Mouse (Mus musculus) forebrain, embryonic 11.5 days (tissue): Measurements from ENCODE around the gene Mamdc2. TPM values are rescaled to one million over a fixed set of nuclear protein-coding genes. Genes with fewer than 3 reads are reported as not detected.

Experiments
- ATAC-seq: fragments of 200-750 bp; cut with Nextera tagmentation; replicated peaks from 2 replicates; pipeline ENCODE4 v1.8.0; 2017; ENCODE audit warnings: moderate TSS enrichment; ENCODE audit not compliant: low FRiP score
- DNase-seq: peaks from one replicate; pipeline ENCODE4 v3.0.0-alpha.2; 2017; ENCODE audit warnings: low spot score
- H3K27ac ChIP-seq: fragments of 300-500 bp; sonication (generic); 2 replicates; pipeline ENCODE4 v1.5.1; 2014; ENCODE audit warnings: low read depth, low read length
- H3K27me3 ChIP-seq: fragments of 300-500 bp; sonication (generic); 2 replicates; pipeline ENCODE4 v1.6.1; 2014; ENCODE audit warnings: mild to moderate bottlenecking, low read length, mixed read lengths; ENCODE audit not compliant: control insufficient read depth, insufficient read depth
- H3K36me3 ChIP-seq: fragments of 300-500 bp; sonication (generic); 2 replicates; pipeline ENCODE4 v1.6.1; 2014; ENCODE audit warnings: mild to moderate bottlenecking, low read length, moderate library complexity, mixed read lengths; ENCODE audit not compliant: control insufficient read depth, insufficient read depth
- H3K4me1 ChIP-seq: fragments of 300-500 bp; sonication (generic); replicated peaks from 2 replicates; pipeline ENCODE4 v1.6.1; 2014; ENCODE audit warnings: low read length, mixed read lengths; ENCODE audit not compliant: control insufficient read depth, insufficient read depth
- H3K4me2 ChIP-seq: fragments of 300-500 bp; sonication (generic); 2 replicates; pipeline ENCODE4 v1.6.1; 2014; ENCODE audit warnings: low read depth, mild to moderate bottlenecking, low read length, moderate library complexity, mixed read lengths; ENCODE audit not compliant: severe bottlenecking
- H3K4me3 ChIP-seq: fragments of 300-500 bp; sonication (generic); 2 replicates; pipeline ENCODE4 v1.5.1; 2014; ENCODE audit warnings: low read depth, low read length
- H3K9ac ChIP-seq: fragments of 300-500 bp; sonication (generic); 2 replicates; pipeline ENCODE4 v1.6.1; 2014; ENCODE audit warnings: low read length
- H3K9me3 ChIP-seq: fragments of 300-500 bp; sonication (generic); 2 replicates; pipeline ENCODE4 v1.6.1; 2016; ENCODE audit warnings: low read length, mixed read lengths; ENCODE audit not compliant: control insufficient read depth
- WGBS: fragments of 180-500 bp; shearing (Covaris S2); extraction: QIAGEN DNeasy Blood & Tissue Kit; methylation state at CpG from one replicate; pipeline ENCODE4 v1.1.7; 2014; 5-methylcytosine and 5-hydroxymethylcytosine counted together
- polyA plus RNA-seq: library from polyadenylated mRNA; unstranded; fragments of >200 nt; fragmentation: Nextera tagmentation; extraction: Ambion mirVana; gene quantifications from 2 replicates; pipeline ENCODE4 v1.2.1, GENCODE M21; 2014

Mamdc2 gene
- polyA plus RNA-seq, 1 experiment from 2014 or later = 1.2 TPM

GRCm38 (mm10) chr19:23379752-23380504 is 68.3 kb downstream of the Mamdc2 start:
- no peaks in the 10 kb centered on the region for H3K9me3 ChIP-seq
- no peak overlapping the region for H3K4me3 ChIP-seq
- DNase-seq (no peak), ATAC-seq (no peak)
- 87% methylated on average over 8 of the region's 8 CpGs for WGBS
- H3K9ac ChIP-seq = no peak overlapping the region
- H3K36me3 ChIP-seq = no peaks in the 10 kb centered on the region
- no peak overlapping the region for H3K27ac ChIP-seq
- H3K4me1 ChIP-seq = no peaks in the 10 kb centered on the region
- H3K27me3 ChIP-seq = no peaks in the 10 kb centered on the region
- H3K4me2 ChIP-seq = no peak overlapping the region

- Histone ChIP-seq H3K9me3 (no peaks in the 10 kb centered on the region), H3K27me3 (no peaks in the 10 kb centered on the region), H3K9ac (no peak overlapping the region; the same call in 1 of the 2 replicates), H3K4me1 (no peaks in the 10 kb centered on the region), H3K4me3 (no peak overlapping the region), H3K27ac (no peak overlapping the region), H3K4me2 (no peak overlapping the region), H3K36me3 (no peaks in the 10 kb centered on the region)
- ATAC-seq = no peak
- no peak for DNase-seq
- 55% methylated on average over 11 of the region's 11 CpGs for WGBS
Observed at GRCm38 (mm10) chr19:23376536-23377201, 71.6 kb downstream of the Mamdc2 start.

GRCm38 (mm10) chr19:23374941-23375656 is 73.1 kb downstream of the Mamdc2 start:
- WGBS = 89% methylated on average over 7 of the region's 7 CpGs
- Histone ChIP-seq H3K9ac (no peak overlapping the region), H3K4me3 (no peak overlapping the region), H3K4me1 (no peaks in the 10 kb centered on the region), H3K9me3 (no peaks in the 10 kb centered on the region), H3K27me3 (no peaks in the 10 kb centered on the region), H3K27ac (no peak overlapping the region), H3K36me3 (no peaks in the 10 kb centered on the region), H3K4me2 (no peak overlapping the region)
- DNase-seq (no peak), ATAC-seq (no peak)

GRCm38 (mm10) chr19:23373728-23374127 is 74.5 kb downstream of the Mamdc2 start:
- H3K4me2 ChIP-seq = no peak overlapping the region
- H3K27me3 ChIP-seq = no peaks in the 10 kb centered on the region
- DNase-seq (no peak), ATAC-seq (no peak)
- no peaks in the 10 kb centered on the region for H3K4me1 ChIP-seq
- H3K27ac ChIP-seq = no peak overlapping the region
- WGBS = 74% methylated on average over 9 of the region's 9 CpGs
- H3K9me3 ChIP-seq = no peaks in the 10 kb centered on the region
- no peak overlapping the region for H3K9ac ChIP-seq
- H3K36me3 ChIP-seq = no peaks in the 10 kb centered on the region
- no peak overlapping the region for H3K4me3 ChIP-seq

GRCm38 (mm10) chr19:23373287-23373686 is 75.0 kb downstream of the Mamdc2 start:
- Histone ChIP-seq H3K4me2 (no peak overlapping the region), H3K27ac (no peak overlapping the region), H3K9me3 (no peaks in the 10 kb centered on the region), H3K36me3 (no peaks in the 10 kb centered on the region), H3K4me3 (no peak overlapping the region), H3K4me1 (no peaks in the 10 kb centered on the region), H3K9ac (no peak overlapping the region), H3K27me3 (no peaks in the 10 kb centered on the region)
- 46% methylated on average over 8 of the region's 8 CpGs for WGBS
- DNase-seq (peak; percentile 76), ATAC-seq (0 out of 2 replicates have a peak, but pooled peaks have one; percentile 27)

- ATAC-seq (no peak), DNase-seq (no peak)
- Histone ChIP-seq H3K9me3 (no peaks in the 10 kb centered on the region), H3K27ac (no peak overlapping the region), H3K27me3 (no peaks in the 10 kb centered on the region), H3K4me2 (no peak overlapping the region), H3K36me3 (no peaks in the 10 kb centered on the region), H3K4me3 (no peak overlapping the region), H3K4me1 (no peaks in the 10 kb centered on the region), H3K9ac (no peak overlapping the region)
- 84% methylated on average over 4 of the region's 4 CpGs for WGBS
Observed at GRCm38 (mm10) chr19:23369275-23369674, 79.0 kb downstream of the Mamdc2 start.

GRCm38 (mm10) chr19:23362006-23362405 is 86.2 kb downstream of the Mamdc2 start:
- no peaks in the 10 kb centered on the region for H3K9me3 ChIP-seq
- no peak overlapping the region for H3K9ac ChIP-seq
- 87% methylated on average over 3 of the region's 3 CpGs for WGBS
- DNase-seq (no peak), ATAC-seq (no peak)
- H3K4me2 ChIP-seq = no peak overlapping the region
- H3K36me3 ChIP-seq = no peaks in the 10 kb centered on the region
- no peak overlapping the region for H3K27ac ChIP-seq
- H3K4me1 ChIP-seq = no peaks in the 10 kb centered on the region
- H3K4me3 ChIP-seq = no peak overlapping the region
- H3K27me3 ChIP-seq = no peaks in the 10 kb centered on the region

- no peaks in the 10 kb centered on the region for H3K27me3 ChIP-seq
- H3K9me3 ChIP-seq = no peaks in the 10 kb centered on the region
- no peak overlapping the region for H3K4me2 ChIP-seq
- no peak overlapping the region for H3K9ac ChIP-seq
- H3K27ac ChIP-seq = no peak overlapping the region
- H3K4me1 ChIP-seq = no peaks in the 10 kb centered on the region
- 73% methylated on average over 4 of the region's 4 CpGs for WGBS
- no peak for DNase-seq
- no peak overlapping the region for H3K4me3 ChIP-seq
- ATAC-seq = no peak
- no peaks in the 10 kb centered on the region for H3K36me3 ChIP-seq
Observed at GRCm38 (mm10) chr19:23361124-23361523, 87.1 kb downstream of the Mamdc2 start.
